Mouse (Mus musculus): Measurements from ENCODE around the gene Cacng7. TPM values are rescaled to one million over a fixed set of nuclear protein-coding genes. Genes with fewer than 3 reads are reported as not detected.

Cacng7 gene
- total and polyA plus RNA-seq, 3 experiments, result 0.04 to 0.11 TPM; not detected in 1

DNA sequence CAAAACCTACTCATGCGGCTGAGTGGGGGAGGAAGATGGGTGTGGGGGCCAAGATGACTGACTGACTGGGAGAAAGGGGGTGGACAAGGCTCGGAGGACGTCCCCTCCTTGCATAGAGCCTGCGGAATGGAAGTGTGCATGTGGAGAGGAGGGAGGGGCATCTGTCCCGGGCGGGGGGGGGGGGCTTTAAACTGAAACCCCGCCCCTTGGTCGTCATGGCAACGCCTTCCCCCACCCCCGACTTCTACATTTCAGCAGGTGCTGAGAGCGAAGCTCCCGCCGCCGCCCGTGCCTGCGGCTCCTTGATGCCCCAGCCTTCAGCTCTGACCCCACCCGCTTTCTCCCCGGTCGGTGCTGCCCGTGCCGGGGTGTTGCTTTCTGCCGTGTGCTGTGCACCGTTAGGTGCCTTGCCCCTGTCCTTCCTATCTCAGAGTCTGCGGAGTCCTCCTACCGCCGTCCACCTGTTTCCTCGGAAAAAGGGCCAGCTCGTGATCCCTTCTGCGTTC, 29.4 kb upstream of the Cacng7 start:
- H3K27ac ChIP-seq (ENCODE audit: control insufficient read depth, low read depth, low read length), result no peak overlapping the region
- no peaks in the 10 kb centered on the region for H3K79me2 ChIP-seq (ENCODE audit: control insufficient read depth, insufficient read depth, low read length, poor library complexity)
- H3K9me3 ChIP-seq (replicated peaks; ENCODE audit: insufficient read depth, low read length), result no peaks in the 10 kb centered on the region
- H3K36me3 ChIP-seq (ENCODE audit: control insufficient read depth in 1 of 2, insufficient read depth in 2 of 2, low read length in 2 of 2), result no peaks in the 10 kb centered on the region
- H3K9ac ChIP-seq (ENCODE audit: control insufficient read depth, low read depth, low read length, poor library complexity, severe bottlenecking), result no peak overlapping the region
- H3K4me3 ChIP-seq (ENCODE audit: control insufficient read depth in 1 of 2, insufficient read depth in 1 of 2, low read depth in 2 of 2, low read length in 2 of 2), result no peak overlapping the region
- no peak for DNase-seq (ENCODE audit: low read depth, low spot score)
- peaks cover 0 to 2% of the 10 kb centered on the region in 2 experiments; a peak in 2 of 4 replicates for H3K27me3 ChIP-seq (ENCODE audit: control insufficient read depth in 1 of 2, insufficient read depth in 2 of 2, low read length in 2 of 2)
- no peaks in the 10 kb centered on the region for H3K4me1 ChIP-seq (ENCODE audit: control insufficient read depth in 1 of 2, insufficient read depth in 2 of 2, low read length in 2 of 2)
- TF ChIP-seq E2F4 (IDR thresholded peaks at IDR 0.05; ENCODE audit: borderline replicate concordance, low read depth, low read length), result no peak

DNA sequence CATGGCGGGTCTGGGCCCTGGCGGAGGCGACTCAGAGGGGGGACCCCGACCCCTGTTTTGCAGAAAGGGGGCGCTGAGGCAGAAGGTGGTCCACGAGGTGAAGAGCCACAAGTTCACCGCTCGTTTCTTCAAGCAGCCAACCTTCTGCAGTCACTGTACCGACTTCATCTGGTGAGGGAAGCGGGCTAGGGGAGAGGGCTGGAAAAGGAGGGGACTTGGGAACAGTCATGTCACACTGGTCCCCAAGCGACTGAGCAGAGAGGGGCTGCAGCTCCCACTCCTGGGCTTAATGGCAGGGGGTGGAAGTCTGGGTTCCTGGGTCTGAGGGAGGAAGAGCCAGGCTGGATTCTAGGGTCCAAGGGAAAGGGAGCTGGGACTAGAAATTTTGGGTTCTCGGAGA, 29.0 kb upstream of the Cacng7 start:
- H3K36me3 ChIP-seq (ENCODE audit: control insufficient read depth in 1 of 2, insufficient read depth in 2 of 2, low read length in 2 of 2), result no peaks in the 10 kb centered on the region
- H3K4me3 ChIP-seq (ENCODE audit: control insufficient read depth in 1 of 2, insufficient read depth in 1 of 2, low read depth in 2 of 2, low read length in 2 of 2), result no peak overlapping the region
- H3K4me1 ChIP-seq (ENCODE audit: control insufficient read depth in 1 of 2, insufficient read depth in 2 of 2, low read length in 2 of 2), result no peaks in the 10 kb centered on the region
- TF ChIP-seq ZKSCAN1 (IDR thresholded peaks at IDR 0.05; ENCODE audit: low read depth, low read length), result no peak
- TF ChIP-seq ETS1 (IDR thresholded peaks at IDR 0.05; ENCODE audit: low read depth, low read length), result no peak
- DNase-seq (ENCODE audit: low read depth, low spot score), result no peak
- peaks cover 0 to 2% of the 10 kb centered on the region in 2 experiments; a peak in 2 of 4 replicates for H3K27me3 ChIP-seq (ENCODE audit: control insufficient read depth in 1 of 2, insufficient read depth in 2 of 2, low read length in 2 of 2)
- H3K9me3 ChIP-seq (replicated peaks; ENCODE audit: insufficient read depth, low read length), result no peaks in the 10 kb centered on the region
- no peaks in the 10 kb centered on the region for H3K79me2 ChIP-seq (ENCODE audit: control insufficient read depth, insufficient read depth, low read length, poor library complexity)
- H3K9ac ChIP-seq (ENCODE audit: control insufficient read depth, low read depth, low read length, poor library complexity, severe bottlenecking), result no peak overlapping the region
- H3K27ac ChIP-seq (ENCODE audit: control insufficient read depth, low read depth, low read length), result no peak overlapping the region

DNA sequence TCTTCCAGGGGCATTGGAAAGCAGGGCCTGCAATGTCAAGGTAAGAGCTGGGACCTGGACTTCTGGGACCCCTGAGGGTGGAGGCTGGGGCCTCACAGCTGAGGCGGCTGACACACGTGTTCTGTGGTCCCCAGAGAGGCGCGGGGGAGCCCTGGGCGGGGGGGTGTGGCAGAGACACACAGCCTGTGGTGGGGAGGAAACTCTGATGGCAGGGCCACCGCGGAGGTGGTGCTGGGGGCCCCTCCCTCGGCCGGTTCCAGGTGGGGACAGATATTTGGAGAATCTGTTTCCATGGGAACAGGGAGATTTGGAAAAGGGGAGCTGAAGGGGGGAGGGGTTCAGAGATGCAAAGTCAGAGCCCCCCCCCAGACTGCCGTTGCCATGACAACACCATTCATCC, 28.5 kb upstream of the Cacng7 start:
- DNase-seq (ENCODE audit: low read depth, low spot score), result no peak
- H3K27me3 ChIP-seq (ENCODE audit: control insufficient read depth in 1 of 2, insufficient read depth in 2 of 2, low read length in 2 of 2), result peaks cover 0 to 2% of the 10 kb centered on the region in 2 experiments; a peak in 2 of 4 replicates
- H3K79me2 ChIP-seq (ENCODE audit: control insufficient read depth, insufficient read depth, low read length, poor library complexity), result no peaks in the 10 kb centered on the region
- H3K9me3 ChIP-seq (replicated peaks; ENCODE audit: insufficient read depth, low read length), result no peaks in the 10 kb centered on the region
- no peak overlapping the region for H3K27ac ChIP-seq (ENCODE audit: control insufficient read depth, low read depth, low read length)
- H3K9ac ChIP-seq (ENCODE audit: control insufficient read depth, low read depth, low read length, poor library complexity, severe bottlenecking), result no peak overlapping the region
- TF ChIP-seq USF2 (IDR thresholded peaks at IDR 0.05; ENCODE audit: borderline replicate concordance in 1 of 2, insufficient read depth in 1 of 2, low read depth in 1 of 2, low read length in 2 of 2) (no peak), ZKSCAN1 (IDR thresholded peaks at IDR 0.05; ENCODE audit: low read depth, low read length) (no peak), JUND (IDR thresholded peaks at IDR 0.05; ENCODE audit: low read depth, low read length) (no peak), ETS1 (IDR thresholded peaks at IDR 0.05; ENCODE audit: low read depth, low read length) (no peak), HCFC1 (IDR thresholded peaks at IDR 0.05; ENCODE audit: low read depth, low read length) (no peak), TAL1 (IDR thresholded peaks at IDR 0.05; ENCODE audit: low read length) (no peak), ZMIZ1 (IDR thresholded peaks at IDR 0.05; ENCODE audit: low read depth, low read length) (no peak), RAD21 (IDR thresholded peaks at IDR 0.05; ENCODE audit: low read depth, low read length) (no peak), ZNF384 (IDR thresholded peaks at IDR 0.05; ENCODE audit: low read depth, low read length) (no peak), TCF12 (IDR thresholded peaks at IDR 0.05; ENCODE audit: low read depth, low read length) (no peak), KAT2A (conservative IDR thresholded peaks at IDR 0.05; ENCODE audit: low read depth, low read length) (no peak), CHD1 (IDR thresholded peaks at IDR 0.05; ENCODE audit: low read depth, low read length) (no peak), CTCF (IDR thresholded peaks at IDR 0.05 in 2 of 3, conservative IDR thresholded peaks at IDR 0.05 in 1 of 3; ENCODE audit: control insufficient read depth in 1 of 3, insufficient read depth in 1 of 3, low read depth in 2 of 3, low read length in 3 of 3, poor library complexity in 1 of 3, severe bottlenecking in 1 of 3) (no peak), NRF1 (IDR thresholded peaks at IDR 0.05; ENCODE audit: insufficient read depth, low read depth, low read length, poor library complexity, severe bottlenecking) (no peak)
- H3K4me3 ChIP-seq (ENCODE audit: control insufficient read depth in 1 of 2, insufficient read depth in 1 of 2, low read depth in 2 of 2, low read length in 2 of 2), result no peak overlapping the region
- H3K36me3 ChIP-seq (ENCODE audit: control insufficient read depth in 1 of 2, insufficient read depth in 2 of 2, low read length in 2 of 2), result no peaks in the 10 kb centered on the region
- no peaks in the 10 kb centered on the region for H3K4me1 ChIP-seq (ENCODE audit: control insufficient read depth in 1 of 2, insufficient read depth in 2 of 2, low read length in 2 of 2)

All from MEL (cell line).